Mouse (Mus musculus) c-Kit-positive CD71-positive TER-119-negative erythroid progenitor cells, embryonic 14.5 days (primary cell): ENCODE measurements at regions not wholly inside any gene's neighbourhood (a gene's known extent, or its start where the extent isn't known, plus 50 kb on each side); places are given as distances from the start of the nearest gene placed in this dataset.

Experiments
- DNase-seq: peaks from one replicate; pipeline ENCODE4 v3.0.0-alpha.2; 2013; ENCODE audit warnings: low read depth

- DNase-seq, result no peak
Measured at GRCm38 (mm10) chr2:103893159-103893740, 64.5 kb upstream of the Lmo2 start.

- peak; percentile 93 for DNase-seq
Measured at GRCm38 (mm10) chr2:103893805-103894204, 64.0 kb upstream of the Lmo2 start.

DNA sequence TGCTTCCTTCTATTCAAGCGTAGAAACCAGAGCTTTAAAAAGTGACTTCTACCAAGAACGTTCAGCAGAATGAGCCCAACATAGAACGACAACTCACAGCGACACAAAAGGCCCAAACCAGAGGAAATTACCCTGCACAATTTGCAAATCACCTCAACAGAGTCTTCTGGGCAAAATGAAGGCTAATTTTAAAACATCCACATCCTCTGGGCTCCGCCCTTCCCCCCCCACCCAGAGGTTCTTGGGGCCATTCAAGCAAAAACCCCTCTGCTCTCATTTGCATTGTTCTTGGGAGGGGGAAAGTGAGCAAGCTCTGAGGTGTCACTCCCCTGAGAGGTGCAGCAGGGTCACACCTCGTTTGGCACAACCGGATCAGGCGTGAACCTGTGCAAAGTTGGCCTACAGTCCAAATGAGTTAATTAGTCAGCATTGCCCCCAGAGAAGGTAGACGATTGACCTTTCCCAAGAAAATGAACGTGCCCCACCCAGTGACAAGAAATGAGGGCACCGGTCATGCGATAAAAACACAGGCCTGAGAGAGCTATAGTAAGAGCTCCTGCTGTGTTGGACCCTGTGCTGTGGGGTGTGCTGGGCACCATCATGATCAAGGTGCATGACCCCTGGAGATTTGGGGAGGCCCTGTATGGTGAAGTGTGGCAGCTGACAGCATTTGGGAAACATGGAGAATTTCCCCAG, 62.7 kb upstream of the Lmo2 start:
- DNase-seq, result peak; percentile 51

DNA sequence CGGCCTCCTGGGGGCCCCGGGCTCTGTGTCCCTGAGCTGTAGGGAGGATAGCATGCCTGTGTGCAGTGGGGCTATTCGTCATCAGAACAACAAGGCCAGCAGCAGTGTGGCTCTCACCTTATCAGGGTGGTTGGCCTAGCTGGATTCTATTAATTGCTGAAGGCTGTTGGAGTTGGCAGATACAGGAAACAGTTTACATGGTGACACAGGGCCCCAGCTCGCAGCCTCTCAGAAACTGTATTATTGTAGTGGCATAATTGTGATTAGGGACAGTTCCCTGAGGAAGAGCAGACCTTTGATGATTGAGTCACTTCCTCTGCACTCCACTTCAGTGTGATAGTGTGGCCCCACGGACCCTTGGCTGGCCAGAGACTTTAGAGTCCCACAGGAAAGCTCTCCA, 61.6 kb upstream of the Lmo2 start:
- DNase-seq, result peak; percentile 70

GRCm38 (mm10) chr2:103896814-103897213, 61.0 kb upstream of the Lmo2 start:
- DNase-seq, result peak; percentile 75

DNA sequence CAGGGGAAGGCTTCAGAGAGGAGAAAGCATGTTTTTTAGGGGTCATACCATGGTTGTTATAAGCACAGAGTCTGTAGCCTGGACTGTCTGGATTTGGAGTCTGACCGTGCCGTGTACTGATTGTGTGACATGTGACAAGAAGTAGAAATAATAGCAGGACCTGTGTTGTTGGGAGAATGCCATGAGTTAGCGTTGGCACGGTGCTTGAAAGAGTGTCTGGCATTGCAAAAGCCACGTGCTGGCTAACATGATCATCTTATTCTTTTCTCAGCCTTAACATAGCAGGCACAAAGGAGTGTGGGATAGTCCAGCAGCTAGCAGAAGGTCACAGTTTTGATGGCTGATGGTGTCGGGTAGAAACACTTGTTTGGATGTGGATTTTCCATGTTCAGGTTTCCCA, 58.1 kb upstream of the Lmo2 start:
- DNase-seq, result no peak

GRCm38 (mm10) chr2:103900384-103900783, 57.4 kb upstream of the Lmo2 start:
- no peak for DNase-seq

DNA sequence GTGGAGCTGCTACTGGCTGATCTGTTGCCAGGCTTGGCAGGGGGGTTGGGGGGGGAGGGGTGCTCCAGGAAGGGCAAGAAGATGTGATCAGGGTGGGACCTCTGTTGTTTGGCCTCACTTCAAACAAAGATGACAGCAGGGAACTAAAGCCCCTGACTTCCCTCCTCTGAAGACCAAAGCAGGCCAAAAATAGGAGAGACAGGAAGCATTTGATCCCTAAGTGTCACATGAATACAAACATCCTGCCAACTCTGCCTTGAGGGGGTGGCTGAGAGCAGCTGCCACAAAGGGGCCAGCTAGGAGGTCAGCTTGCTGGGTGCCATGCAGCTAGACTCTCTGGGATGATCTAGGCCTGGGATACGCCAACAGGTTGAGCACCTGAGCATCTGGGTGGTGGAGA, 56.3 kb upstream of the Lmo2 start:
- no peak for DNase-seq

DNA sequence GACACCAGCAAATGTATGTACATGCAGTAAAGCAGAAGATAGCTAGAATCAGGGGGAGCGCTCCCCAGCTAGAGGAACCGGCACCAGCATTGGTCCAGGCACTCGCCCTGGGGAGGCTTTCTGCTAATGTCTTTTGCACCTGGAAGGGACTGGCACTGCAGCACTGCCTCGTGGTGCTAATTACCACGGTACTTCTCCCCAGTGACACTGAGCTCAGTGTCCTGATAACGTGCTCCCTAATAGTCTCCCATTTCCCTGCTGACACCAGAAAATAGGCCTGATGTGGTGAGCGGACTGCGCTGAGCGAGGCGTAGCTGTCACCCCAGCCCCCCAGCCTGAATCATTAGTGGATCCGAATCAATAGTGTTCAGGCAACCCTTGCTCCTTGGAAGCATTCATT, 55.0 kb upstream of the Lmo2 start:
- no peak for DNase-seq

DNA sequence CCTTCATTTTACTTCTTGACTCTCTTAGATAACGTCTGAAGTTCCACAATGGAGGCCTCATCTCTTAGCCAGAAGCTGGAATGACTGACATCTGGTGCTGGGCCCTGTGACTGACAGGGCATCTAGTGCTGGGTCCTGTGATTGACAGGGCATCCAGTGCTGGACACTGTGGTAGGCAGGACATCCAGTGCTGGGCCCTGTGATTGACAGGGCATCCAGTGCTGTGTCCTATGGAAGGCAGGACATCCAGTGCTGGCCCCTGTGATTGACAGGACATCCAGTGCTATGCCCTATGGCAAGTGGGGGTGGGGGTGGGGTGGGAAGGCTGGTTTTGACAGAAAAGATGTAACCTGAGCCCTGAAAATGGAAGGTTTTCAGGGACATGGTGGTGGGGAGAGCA, 52.1 kb upstream of the Lmo2 start:
- no peak for DNase-seq

DNA sequence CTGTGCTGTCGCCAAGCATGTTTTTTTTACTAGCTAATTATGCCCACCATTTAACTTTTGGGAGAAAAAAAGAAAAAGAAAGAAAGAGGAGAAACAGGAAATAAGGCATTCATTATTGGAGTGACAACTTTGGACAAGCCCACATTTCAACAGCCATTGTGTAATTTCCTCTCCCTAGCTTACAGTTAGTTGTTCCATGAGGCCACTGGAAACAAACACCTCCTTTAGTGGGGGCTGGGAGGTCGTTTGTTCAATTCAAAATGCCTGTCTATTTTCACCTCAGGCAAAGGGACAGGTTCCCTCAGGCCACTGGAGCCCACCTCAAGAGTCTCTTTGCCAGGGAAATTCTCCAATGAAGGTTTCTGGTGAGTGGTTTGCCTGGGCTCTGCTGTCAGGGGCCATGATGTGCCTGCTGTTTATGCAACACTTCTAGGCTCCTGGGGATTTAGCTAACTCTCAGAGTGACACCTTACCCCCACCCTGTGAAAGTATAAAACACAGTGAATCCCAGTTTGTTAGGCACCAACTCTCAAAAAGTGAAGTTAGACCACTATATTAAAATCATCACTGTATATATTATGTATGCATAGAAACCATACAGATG, 51.1 kb upstream of the Lmo2 start:
- DNase-seq, result no peak
